Mouse (Mus musculus): ENCODE results near the gene Fadd.

DNA sequence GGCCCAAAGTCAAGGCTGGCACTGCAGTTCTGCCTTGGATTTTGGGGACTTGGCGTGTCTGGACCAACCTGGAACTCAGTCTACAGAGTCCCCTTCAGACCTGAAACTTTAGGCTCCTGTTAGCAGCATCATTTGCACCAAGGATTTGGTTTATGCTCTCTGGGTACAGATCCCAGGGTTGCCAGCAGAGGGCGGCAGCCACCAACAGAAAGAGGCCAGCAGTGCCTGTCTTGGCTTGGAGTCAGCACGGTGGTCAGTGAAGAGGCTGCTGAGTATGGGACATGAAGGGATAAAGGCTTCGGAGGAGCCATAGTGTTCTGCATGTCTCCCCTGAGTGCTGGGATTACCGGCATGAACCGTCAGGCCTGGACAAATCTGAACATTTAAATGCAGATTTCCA, 3.4 kb upstream of the Fadd start:
- TF ChIP-seq POLR2A (IDR thresholded peaks at IDR 0.05; ENCODE audit: control insufficient read depth in 1 of 2, insufficient read depth in 1 of 2, low read depth in 1 of 2, low read length in 2 of 2, poor library complexity in 1 of 2): no peak
- TF ChIP-seq POLR2AphosphoS2 (IDR thresholded peaks at IDR 0.05; ENCODE audit: low read length): no peak
- no peak for TF ChIP-seq ZKSCAN1 (IDR thresholded peaks at IDR 0.05; ENCODE audit: low read depth, low read length)
- TF ChIP-seq CTCF (IDR thresholded peaks at IDR 0.05 in 2 of 3, conservative IDR thresholded peaks at IDR 0.05 in 1 of 3; ENCODE audit: control insufficient read depth in 1 of 3, insufficient read depth in 1 of 3, low read depth in 2 of 3, low read length in 3 of 3, poor library complexity in 1 of 3, severe bottlenecking in 1 of 3): no peak
- no peak for TF ChIP-seq MAFK (IDR thresholded peaks at IDR 0.05; ENCODE audit: borderline replicate concordance, low read depth, low read length)
- TF ChIP-seq EP300 (IDR thresholded peaks at IDR 0.05; ENCODE audit: low read depth in 1 of 2, low read length in 2 of 2): no peak
- TF ChIP-seq USF1 (IDR thresholded peaks at IDR 0.05; ENCODE audit: low read depth, low read length): no peak
- TF ChIP-seq MYC (IDR thresholded peaks at IDR 0.05; ENCODE audit: low read depth, low read length): no peak
- no peak for TF ChIP-seq ETS1 (IDR thresholded peaks at IDR 0.05; ENCODE audit: low read depth, low read length)
- TF ChIP-seq UBTF (IDR thresholded peaks at IDR 0.05; ENCODE audit: borderline replicate concordance, insufficient read depth, low read depth, low read length): no peak
